Mouse (Mus musculus) layer of hippocampus, postnatal 14 days (tissue): Measurements from ENCODE around the gene 6720489N17Rik. TPM values are rescaled to one million over a fixed set of nuclear protein-coding genes. Genes with fewer than 3 reads are reported as not detected.
"Not testable (repeated sequence)": the region's sequence is repeated elsewhere in the genome, so short reads cannot be mapped to it uniquely, and the experiment has no call there.

Experiments used
- DNase-seq, 2 experiments: peaks; one replicate each; pipeline ENCODE4 v3.0.0; 2021 to 2022; ENCODE audit warnings: low spot score in 2 of 2, mixed read lengths in 1 of 2
- long read RNA-seq, 2 experiments: library from polyadenylated mRNA; stranded (forward); transcript quantifications; one replicate each; pipeline ENCODE4 v2.0.0; 2021
- microRNA-seq, 2 experiments: library from miRNA; unstranded; fragments of <30 nt; microRNA quantifications; one replicate each; pipeline ENCODE4 v1.2.0; 2021
- total RNA-seq, 2 experiments: library from RNA; stranded (reverse); gene quantifications; 2 replicates each; pipeline ENCODE4 v1.2.3; 2021

The 6720489N17Rik gene
- total RNA-seq, result 1 to 10 TPM; 3.2 TPM
- long read RNA-seq, experiment 1, partial matches to known transcripts, result 0 of 1 reads
- long read RNA-seq, experiment 1, other reads (novel, unspliced or antisense), result 0 of 1 reads
- long read RNA-seq, experiment 2, partial matches to known transcripts, result 0 of 1 reads
- long read RNA-seq, experiment 2, other reads (novel, unspliced or antisense), result 0 of 1 reads

DNA sequence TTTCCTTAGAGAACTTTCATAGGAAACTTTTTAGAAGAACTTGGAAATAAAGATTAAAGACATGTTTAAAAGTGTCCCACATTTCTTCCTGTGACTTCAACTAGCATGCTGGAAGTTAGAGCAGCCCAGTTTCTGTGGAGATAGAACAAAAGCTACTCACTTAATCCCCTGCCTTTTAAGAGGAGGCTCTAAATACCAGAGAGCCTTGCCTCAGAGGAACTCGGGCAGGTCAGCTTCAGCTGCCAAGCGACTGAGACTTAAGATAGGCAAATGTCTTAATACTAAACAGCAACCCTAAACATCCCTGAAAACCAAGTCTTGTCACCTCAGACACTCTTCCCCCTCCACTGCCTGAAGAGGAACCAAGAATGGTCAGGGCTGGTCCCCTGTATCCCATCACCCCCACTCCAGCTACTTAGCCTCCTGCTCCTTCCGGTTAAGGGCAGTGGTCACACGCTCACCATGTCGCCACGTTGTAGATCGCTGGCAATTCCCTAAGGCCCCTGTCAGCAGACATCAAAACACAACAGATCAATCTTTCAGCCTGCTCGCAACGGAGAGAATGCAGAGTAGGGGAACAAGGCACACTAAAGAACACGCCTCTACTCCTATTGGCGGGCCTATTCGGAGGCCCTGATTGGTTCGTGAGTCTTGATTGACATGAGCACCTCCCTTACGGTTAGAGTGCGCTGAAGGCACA lies at the start of gene 6720489N17Rik:
6720489N17Rik (minus strand) TSS at position 606 of the 700 bp plus-strand sequence.
- peak; percentile 64 to 81 for DNase-seq

DNA sequence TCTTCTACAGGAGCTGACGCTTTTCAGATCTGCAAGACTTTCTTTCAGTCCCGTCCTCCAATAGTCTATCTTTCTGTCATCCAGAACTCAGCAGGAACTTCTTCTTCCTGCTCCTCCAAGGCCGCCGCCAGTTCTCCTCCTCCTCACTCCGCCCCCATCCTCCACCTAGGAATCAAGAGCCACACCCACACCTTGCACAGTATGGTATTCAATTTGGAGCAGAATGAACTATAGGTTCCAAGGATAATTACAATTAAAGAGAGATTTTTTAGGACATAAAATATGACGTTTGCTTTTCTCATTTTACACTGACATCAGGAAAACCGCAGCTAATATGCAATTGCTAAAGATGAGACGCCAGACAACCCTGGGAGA lies 29.4 kb upstream of the 6720489N17Rik start:
- no peak for DNase-seq

DNA sequence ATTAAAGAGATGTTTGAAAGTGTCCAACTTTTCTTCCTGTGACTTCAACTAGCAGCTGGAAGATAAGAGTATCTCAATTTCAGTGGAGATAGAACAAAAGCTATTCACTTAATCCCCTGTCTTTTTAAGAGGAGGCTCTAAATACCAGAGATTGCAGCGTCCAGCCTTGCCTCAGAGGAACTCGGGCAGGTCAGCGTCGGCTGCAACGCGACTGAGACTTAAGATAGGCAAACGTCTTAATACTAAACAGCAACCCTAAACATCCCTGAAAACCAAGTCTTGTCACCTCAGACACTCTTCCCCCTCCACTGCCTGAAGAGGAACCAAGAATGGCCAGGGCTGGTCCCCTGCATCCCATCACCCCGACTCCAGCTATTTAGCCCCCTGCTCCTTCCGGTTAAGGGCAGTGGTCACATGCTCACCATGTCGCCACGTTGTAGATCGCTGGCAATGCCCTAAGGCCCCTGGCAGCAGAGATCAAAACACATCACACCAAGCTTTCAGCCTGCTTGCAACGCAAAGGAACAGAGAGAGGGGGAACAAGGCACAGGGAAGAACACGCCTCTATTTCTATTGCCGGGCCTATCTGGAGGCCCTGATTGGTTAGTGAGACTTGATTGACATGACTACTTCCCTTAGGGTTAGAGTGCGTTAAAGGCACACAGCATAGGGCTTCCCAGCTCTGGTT lies 28.8 kb upstream of the 6720489N17Rik start:
- DNase-seq, result peak; percentile 47 to 89

DNA sequence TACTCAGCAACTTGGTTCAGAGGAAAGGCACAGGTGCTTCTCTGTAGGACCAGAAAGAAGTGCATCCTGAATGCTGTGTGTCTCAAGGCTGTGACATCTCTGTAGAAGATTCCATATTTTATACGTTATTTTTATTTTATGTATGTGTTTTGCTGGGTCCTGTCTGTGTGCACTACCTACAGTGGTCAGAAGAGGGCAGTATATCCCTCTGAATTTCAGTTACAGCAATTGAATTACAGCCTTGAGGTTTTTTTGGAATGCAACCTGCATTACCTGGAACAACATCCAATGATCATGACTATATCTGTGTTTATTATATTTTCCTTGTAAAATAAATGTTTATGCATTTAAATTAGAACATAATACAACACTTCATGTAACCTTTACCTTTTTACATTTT lies 3.1 kb upstream of the 6720489N17Rik start:
- peak; percentile 3 to 20 for DNase-seq

DNA sequence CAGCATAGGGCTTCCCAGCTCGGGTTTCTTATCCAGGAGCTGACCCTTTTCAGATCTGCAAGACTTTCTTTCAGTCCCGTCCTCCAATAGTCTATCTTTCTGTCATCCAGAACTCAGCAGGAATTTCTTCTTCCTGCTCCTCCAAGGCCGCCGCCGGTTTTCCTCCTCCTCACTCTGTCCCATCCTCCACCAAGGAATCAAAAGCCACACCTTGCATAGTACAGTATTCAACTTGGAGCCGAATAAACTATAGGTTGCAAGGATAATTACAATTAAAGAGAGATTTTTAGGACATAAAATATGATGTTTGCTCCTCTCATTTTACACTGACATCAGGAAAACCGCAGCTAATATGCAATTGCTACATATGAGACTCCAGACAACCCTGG lies 289 bp upstream of the 6720489N17Rik start:
- DNase-seq, result not testable (repeated sequence)

DNA sequence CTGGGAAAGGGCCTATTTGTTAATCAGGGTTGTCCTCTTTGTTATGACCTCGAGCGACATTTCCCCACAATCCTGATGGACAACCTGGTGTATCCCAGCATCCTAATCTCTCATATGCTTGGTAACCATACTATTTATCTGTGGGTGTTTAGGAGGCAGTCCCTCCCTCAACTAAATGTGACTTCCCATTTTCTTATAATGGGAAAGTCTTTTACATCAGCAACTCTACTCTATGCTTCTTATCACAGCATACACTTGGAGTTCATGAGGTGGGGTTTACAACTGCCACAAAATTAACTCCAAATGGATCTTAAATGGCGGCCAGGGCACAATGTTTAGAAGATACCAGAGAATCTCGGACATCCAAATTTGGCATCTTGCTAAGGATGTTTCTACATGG lies 6.5 kb downstream of the 6720489N17Rik start:
- DNase-seq, result not testable (repeated sequence)

DNA sequence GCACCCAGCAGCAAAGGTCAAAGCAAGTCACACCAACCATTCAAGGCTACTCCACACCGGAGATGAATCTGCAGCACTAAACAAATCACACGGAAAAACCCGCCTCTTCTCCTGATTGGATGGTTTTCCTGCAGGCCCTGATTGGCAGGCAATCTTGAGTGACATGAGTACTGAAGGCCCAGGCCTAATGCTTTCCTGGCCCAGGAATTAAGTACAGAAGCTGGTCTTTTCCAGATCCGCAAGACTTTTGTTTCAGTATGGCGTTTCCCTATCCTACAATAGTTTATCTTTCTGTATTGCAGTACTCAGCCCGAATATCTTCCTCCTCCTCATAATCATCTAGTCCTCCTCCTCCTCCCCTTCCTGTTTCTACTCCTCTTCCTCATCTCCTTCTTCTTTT lies 52.9 kb downstream of the 6720489N17Rik start, which contains the start of gene Zfp934:
Zfp934 (minus strand) TSS at position 101 of the 400 bp plus-strand sequence.
- DNase-seq, result not testable (repeated sequence)

DNA sequence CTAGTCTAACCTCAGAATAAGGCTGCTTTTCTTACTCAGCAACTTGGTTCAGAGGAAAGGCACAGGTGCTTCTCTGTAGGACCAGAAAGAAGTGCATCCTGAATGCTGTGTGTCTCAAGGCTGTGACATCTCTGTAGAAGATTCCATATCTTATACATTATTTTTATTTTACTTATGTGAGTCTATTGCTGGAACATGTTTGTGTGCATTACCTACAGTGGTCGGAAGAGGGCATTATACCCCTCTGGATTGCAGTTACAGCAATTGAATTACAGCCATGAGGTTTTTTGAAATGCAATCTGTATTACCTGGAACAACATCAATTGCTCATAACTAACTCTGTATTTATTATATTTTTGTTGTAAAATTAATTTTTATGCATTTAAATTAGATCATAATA lies 62.3 kb downstream of the 6720489N17Rik start:
- DNase-seq, result not testable (repeated sequence)

DNA sequence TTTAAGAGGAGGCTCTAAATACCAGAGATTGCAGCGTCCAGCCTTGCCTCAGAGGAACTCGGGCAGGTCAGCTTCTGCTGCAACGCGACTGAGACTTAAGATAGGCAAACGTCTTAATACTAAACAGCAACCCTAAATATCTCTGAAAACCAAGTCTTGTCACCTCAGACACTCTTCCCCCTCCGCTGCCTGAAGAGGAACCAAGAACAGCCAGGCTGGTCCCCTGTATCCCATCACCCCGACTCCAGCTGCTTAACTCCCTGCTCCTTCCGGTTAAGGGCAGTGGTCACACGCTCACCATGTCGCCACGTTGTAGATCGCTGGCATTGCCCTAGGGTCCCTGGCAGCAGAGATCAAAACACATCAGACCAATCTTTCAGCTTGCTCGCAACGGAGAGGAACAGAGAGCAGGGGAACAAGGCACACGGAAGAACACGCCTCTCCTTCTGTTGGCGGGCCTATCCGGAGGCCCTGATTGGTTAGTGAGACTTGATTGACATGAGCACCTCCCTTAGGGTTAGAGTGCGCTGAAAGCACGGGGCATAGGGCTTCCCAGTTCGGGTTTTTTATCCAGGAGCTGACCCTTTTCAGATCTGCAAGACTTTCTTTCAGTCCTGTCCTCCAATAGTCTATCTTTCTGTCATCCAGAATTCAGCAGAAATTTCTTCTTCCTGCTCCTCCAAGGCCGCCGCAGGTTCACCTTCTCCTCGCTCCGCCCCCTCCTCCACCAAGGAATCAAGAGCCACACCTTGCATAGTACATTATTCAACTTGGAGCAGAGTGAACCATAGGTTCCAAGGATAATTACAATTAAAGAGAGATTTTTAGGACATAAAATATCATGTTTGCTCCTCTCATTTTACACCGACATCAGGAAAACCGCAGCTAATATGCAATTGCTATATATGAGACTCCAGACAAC lies 65.5 kb downstream of the 6720489N17Rik start, which contains the start of gene Zfp935:
Zfp935 (minus strand) TSS at position 323 of the 922 bp plus-strand sequence.
- peak; percentile 66 to 77 for DNase-seq

Small RNA genes lying within 50 kb of the gene (microRNA-seq; reads per million reads assigned to microRNA genes)
- gene Gm24020, result 0 reads per million in 2 experiments

Other genes starting within 250 kb of the 6720489N17Rik start
- gene Gm3604, start 241.0 kb downstream of the 6720489N17Rik start, total RNA-seq, result 1 to 10 TPM; 1.1 to 1.2 TPM
- 10 to 100 TPM; 13.9 to 15.9 TPM for gene Gm49359, start 157.3 kb downstream of the 6720489N17Rik start, total RNA-seq
- not detected for gene Zfp935, start 65.7 kb downstream of the 6720489N17Rik start, total RNA-seq
- gene Zfp934, start 53.0 kb downstream of the 6720489N17Rik start, total RNA-seq, result 1 to 10 TPM; 6.0 to 6.9 TPM
- 10 to 100 TPM; 12.7 to 13.5 TPM for gene Platr25, start 136.5 kb upstream of the 6720489N17Rik start, total RNA-seq
- 1 to 10 TPM; 4.5 to 6.0 TPM for gene Gm5141, start 161.6 kb upstream of the 6720489N17Rik start, total RNA-seq
- under 1 TPM in 1 of 2 experiments, not detected in 1; 0.38 TPM for gene Fbp2, start 234.2 kb upstream of the 6720489N17Rik start, total RNA-seq